Mouse (Mus musculus) intestine, postnatal 0 days (tissue): ENCODE measurements around the gene Lmf1. TPM values are rescaled to one million over a fixed set of nuclear protein-coding genes. Genes with fewer than 3 reads are reported as not detected.

Source experiments
- ATAC-seq: fragments of 200-750 bp; cut with Nextera tagmentation; 2 replicates; pipeline ENCODE4 v1.8.0; 2017; ENCODE audit warnings: mild to moderate bottlenecking, moderate TSS enrichment, moderate library complexity
- H3K27ac ChIP-seq: fragments of 300-500 bp; sonication (generic); 2 replicates; pipeline ENCODE4 v1.5.1; 2014; ENCODE audit warnings: mild to moderate bottlenecking, low read depth, low read length, moderate library complexity
- H3K27me3 ChIP-seq: fragments of 300-500 bp; sonication (generic); replicated peaks from 2 replicates; pipeline ENCODE4 v1.6.1; 2014; ENCODE audit warnings: low read length, mixed read lengths; ENCODE audit not compliant: control insufficient read depth, insufficient read depth
- H3K36me3 ChIP-seq: fragments of 300-500 bp; sonication (generic); 2 replicates; pipeline ENCODE4 v1.6.1; 2014; ENCODE audit warnings: mild to moderate bottlenecking, moderate library complexity; ENCODE audit not compliant: control insufficient read depth, insufficient read depth
- H3K4me1 ChIP-seq: fragments of 300-500 bp; sonication (generic); replicated peaks from 2 replicates; pipeline ENCODE4 v1.6.1; 2014; ENCODE audit warnings: antibody characterized with exemption, low read length, mixed read lengths; ENCODE audit not compliant: control insufficient read depth, insufficient read depth
- H3K4me2 ChIP-seq: fragments of 300-500 bp; sonication (generic); replicated peaks from 2 replicates; pipeline ENCODE4 v1.6.1; 2014; ENCODE audit warnings: low read depth, mild to moderate bottlenecking, moderate library complexity
- H3K4me3 ChIP-seq: fragments of 300-500 bp; sonication (generic); 2 replicates; pipeline ENCODE4 v1.5.1; 2014; ENCODE audit warnings: low read depth, low read length
- H3K9ac ChIP-seq: fragments of 300-500 bp; sonication (generic); 2 replicates; pipeline ENCODE4 v1.6.1; 2014; ENCODE audit warnings: mild to moderate bottlenecking, low read depth, low read length
- H3K9me3 ChIP-seq: fragments of 300-500 bp; sonication (generic); 2 replicates; pipeline ENCODE4 v1.6.1; 2016; ENCODE audit warnings: mixed run types; ENCODE audit not compliant: control insufficient read depth
- CTCF ChIP-seq: sonication (generic); IDR thresholded peaks from 2 replicates; pipeline ENCODE4 v1.5.1; 2016; ENCODE audit warnings: low read depth, mild to moderate bottlenecking, control low read depth, antibody characterized with exemption, moderate library complexity
- WGBS: fragments of 180-500 bp; shearing (Covaris S2); extraction: QIAGEN DNeasy Blood & Tissue Kit; methylation state at CpG from one replicate; pipeline ENCODE4 v1.1.7; 2014; 5-methylcytosine and 5-hydroxymethylcytosine counted together
- polyA plus RNA-seq: library from polyadenylated mRNA; unstranded; fragments of >200 nt; fragmentation: Nextera tagmentation; extraction: Ambion mirVana; gene quantifications from 2 replicates; pipeline ENCODE4 v1.2.1, GENCODE M21; 2015

Lmf1 gene
- polyA plus RNA-seq, 1 experiment from 2014 or later, result 16.5 TPM

- no peak overlapping the region for H3K4me2 ChIP-seq
- 30% methylated on average over 5 of the region's 5 CpGs for WGBS
- no peak overlapping the region for H3K4me3 ChIP-seq
- peaks cover 10% of the 10 kb centered on the region for H3K27me3 ChIP-seq
- no peak for TF ChIP-seq CTCF
- H3K27ac ChIP-seq, result no peak overlapping the region
- no peaks in the 10 kb centered on the region for H3K36me3 ChIP-seq
- H3K9ac ChIP-seq, result no peak overlapping the region
- H3K4me1 ChIP-seq, result no peaks in the 10 kb centered on the region
- no peaks in the 10 kb centered on the region for H3K9me3 ChIP-seq
- no peak for ATAC-seq
Observed at GRCm38 (mm10) chr17:25560554-25561222, 18.2 kb upstream of the Lmf1 start.

DNA sequence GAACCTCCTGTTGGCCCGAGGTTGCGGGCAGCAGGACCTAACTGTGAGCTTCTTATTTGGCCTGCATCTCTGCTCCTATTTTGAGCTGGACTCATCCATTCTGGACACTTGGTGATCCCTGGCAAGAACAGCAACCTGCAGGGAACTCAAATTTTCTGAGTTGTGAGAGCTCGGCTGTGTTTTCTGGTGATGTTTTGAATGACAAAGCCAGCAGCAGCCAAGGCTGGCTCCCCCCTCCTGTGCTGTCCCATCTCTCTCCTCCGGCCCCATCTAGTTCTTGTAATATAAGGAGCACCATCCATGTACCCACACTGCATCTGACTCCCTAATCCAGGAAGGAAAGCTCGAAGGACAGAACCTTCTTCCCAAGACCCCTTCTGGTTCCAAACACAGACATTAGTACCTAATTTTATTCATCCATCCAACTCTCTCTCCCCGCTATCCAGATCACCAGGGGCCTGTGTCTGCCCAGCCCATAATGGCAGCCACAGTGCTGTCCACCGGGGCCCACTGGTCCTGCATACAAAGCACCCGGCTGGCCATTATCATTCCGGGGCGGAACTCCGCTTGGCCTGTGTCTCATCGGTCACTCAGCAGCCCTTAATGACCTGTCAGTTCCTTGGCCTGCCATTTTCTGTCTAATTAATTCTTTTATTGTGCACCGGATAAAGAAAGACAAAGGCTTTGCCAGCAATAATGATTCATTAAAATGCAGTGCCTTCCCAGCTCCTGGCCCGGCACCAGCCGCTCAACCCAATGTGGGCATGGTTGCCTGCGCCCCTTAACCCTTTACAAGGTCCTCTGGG lies 17.5 kb upstream of the Lmf1 start:
- Histone ChIP-seq H3K9me3 (no peaks in the 10 kb centered on the region), H3K4me3 (no peak overlapping the region), H3K4me1 (no peaks in the 10 kb centered on the region), H3K4me2 (no peak overlapping the region), H3K27me3 (peaks cover 10% of the 10 kb centered on the region), H3K9ac (no peak overlapping the region), H3K27ac (no peak overlapping the region), H3K36me3 (no peaks in the 10 kb centered on the region)
- 78% methylated on average over 16 of the region's 16 CpGs for WGBS
- no peak for TF ChIP-seq CTCF
- ATAC-seq, result no peak

GRCm38 (mm10) chr17:25564481-25564880 lies 14.4 kb upstream of the Lmf1 start:
- TF ChIP-seq CTCF, result no peak
- H3K27me3 ChIP-seq, result peaks cover 18% of the 10 kb centered on the region
- H3K4me1 ChIP-seq, result no peaks in the 10 kb centered on the region
- no peaks in the 10 kb centered on the region for H3K9me3 ChIP-seq
- H3K36me3 ChIP-seq, result no peaks in the 10 kb centered on the region
- no peak overlapping the region for H3K4me2 ChIP-seq
- no peak overlapping the region for H3K9ac ChIP-seq
- H3K27ac ChIP-seq, result no peak overlapping the region
- ATAC-seq, result no peak
- WGBS, result 81% methylated on average over 5 of the region's 5 CpGs
- no peak overlapping the region for H3K4me3 ChIP-seq

DNA sequence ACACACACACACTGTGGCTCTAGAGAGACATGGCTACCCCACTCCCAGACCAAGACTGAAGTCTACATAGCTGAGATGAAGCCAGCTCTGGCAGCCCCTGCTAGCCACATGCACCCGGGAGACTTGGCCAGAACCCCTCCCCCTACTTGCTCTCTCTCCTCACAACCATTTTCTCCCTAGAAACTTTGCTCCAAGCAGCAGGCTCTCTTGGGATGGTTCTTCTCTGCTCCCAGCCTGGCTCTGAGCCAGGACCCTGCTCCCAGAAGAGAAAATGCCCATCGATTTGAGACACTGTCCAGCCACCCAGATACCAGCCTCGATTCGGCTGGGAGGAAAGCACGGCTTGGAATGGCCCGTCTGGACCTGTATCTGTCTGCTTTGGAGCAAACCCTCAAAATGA lies 13.6 kb upstream of the Lmf1 start:
- no peak for ATAC-seq

DNA sequence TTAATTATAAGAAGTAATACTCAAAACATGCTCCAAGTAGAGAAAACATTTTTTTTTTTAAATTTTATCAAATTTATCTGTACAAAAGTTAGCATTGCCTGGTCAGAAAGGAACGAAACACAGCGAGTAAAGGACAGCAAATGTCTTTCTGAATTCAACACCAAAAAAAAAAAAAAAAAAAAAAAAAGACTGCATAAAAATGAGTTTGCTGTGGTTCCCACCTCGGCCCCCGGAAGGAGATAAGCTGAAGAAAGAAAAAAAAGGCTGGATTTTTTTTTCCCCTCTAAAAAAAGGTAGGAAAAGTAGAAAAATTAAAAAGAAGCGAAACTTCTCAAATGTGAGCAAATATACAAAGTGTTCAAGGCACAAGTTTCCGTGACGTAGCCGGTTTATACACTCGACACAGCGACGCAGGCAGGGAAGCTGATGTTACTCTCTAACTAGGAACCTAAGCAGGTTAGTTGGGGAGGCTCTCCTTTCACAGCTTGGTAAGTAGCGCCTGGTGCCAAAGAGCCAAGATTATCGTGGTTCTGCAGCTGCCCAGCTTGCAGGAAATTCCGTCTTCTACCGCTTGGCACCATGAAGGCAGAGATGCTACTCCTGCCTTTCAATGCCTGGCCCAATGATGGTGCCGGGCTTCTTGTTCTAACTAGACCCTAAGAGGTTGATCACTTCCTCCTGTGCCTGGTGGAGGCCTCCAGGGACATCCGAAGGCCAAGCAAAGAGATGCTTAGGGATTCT lies 12.9 kb upstream of the Lmf1 start:
- WGBS, result 78% methylated on average over 17 of the region's 17 CpGs

More for the DNA sequence above, 13.6 kb upstream of the Lmf1 start:
- no peak overlapping the region for H3K4me2 ChIP-seq
- H3K27ac ChIP-seq, result no peak overlapping the region
- H3K9ac ChIP-seq, result no peak overlapping the region
- H3K27me3 ChIP-seq, result peaks cover 26% of the 10 kb centered on the region
- H3K36me3 ChIP-seq, result no peaks in the 10 kb centered on the region
- H3K9me3 ChIP-seq, result no peaks in the 10 kb centered on the region
- TF ChIP-seq CTCF, result no peak
- no peak overlapping the region for H3K4me3 ChIP-seq
- WGBS, result 32% methylated on average over 6 of the region's 6 CpGs
- H3K4me1 ChIP-seq, result no peaks in the 10 kb centered on the region

DNA sequence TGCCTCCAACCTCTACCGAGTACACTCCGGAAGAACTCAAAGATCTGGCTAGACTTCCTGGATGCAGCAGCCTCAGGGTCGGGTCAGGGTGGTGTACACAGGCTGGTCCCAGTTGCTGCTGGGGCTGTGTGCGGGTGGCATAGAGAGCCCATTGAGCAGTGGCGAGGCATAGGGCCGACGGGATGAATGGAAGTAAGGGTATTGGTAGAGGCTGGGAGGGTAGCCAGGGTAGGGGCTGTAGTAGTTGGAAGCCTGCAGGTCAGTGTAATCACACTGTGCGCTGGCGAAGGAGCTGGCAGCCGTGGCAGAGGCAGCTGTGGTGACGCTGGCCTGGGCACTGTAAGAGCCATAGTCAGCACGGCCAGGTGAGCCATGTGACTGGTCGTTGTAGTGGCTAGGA lies 11.6 kb upstream of the Lmf1 start:
- no peak for ATAC-seq
- H3K36me3 ChIP-seq, result no peaks in the 10 kb centered on the region
- H3K4me3 ChIP-seq, result no peak overlapping the region
- no peak for TF ChIP-seq CTCF
- 0 out of 2 replicates have a peak overlapping the region, but pooled peaks have one; percentile 0 for H3K4me2 ChIP-seq
- no peaks in the 10 kb centered on the region for H3K9me3 ChIP-seq
- no peak overlapping the region for H3K9ac ChIP-seq
- H3K27me3 ChIP-seq, result peaks cover 44% of the 10 kb centered on the region
- H3K27ac ChIP-seq, result no peak overlapping the region
- WGBS, result 77% methylated on average over 13 of the region's 13 CpGs
- H3K4me1 ChIP-seq, result no peaks in the 10 kb centered on the region

More for the DNA sequence above, 12.9 kb upstream of the Lmf1 start:
- TF ChIP-seq CTCF, result no peak
- Histone ChIP-seq H3K27me3 (peaks cover 34% of the 10 kb centered on the region), H3K9ac (no peak overlapping the region), H3K4me3 (no peak overlapping the region), H3K9me3 (no peaks in the 10 kb centered on the region), H3K36me3 (no peaks in the 10 kb centered on the region), H3K4me2 (no peak overlapping the region), H3K4me1 (no peaks in the 10 kb centered on the region), H3K27ac (no peak overlapping the region)
- no peak for ATAC-seq
